Mouse (Mus musculus) hindbrain, embryonic 13.5 days (tissue): ENCODE results near the gene Gprin1. TPM values are rescaled to one million over a fixed set of nuclear protein-coding genes. Genes with fewer than 3 reads are reported as not detected.
A peak's percentile ranks its signal among the peaks of the same experiment; 100 is the strongest.

ENCODE experiments used
- ATAC-seq: fragments of 200-750 bp; cut with Nextera tagmentation; 2 replicates; pipeline ENCODE4 v1.8.0; 2017; ENCODE audit warnings: moderate TSS enrichment; ENCODE audit not compliant: low FRiP score
- H3K27ac ChIP-seq: fragments of 300-500 bp; sonication (generic); 2 replicates; pipeline ENCODE4 v1.5.1; 2015; ENCODE audit warnings: inconsistent platforms, mild to moderate bottlenecking, moderate library complexity
- H3K27me3 ChIP-seq: fragments of 300-500 bp; sonication (generic); 2 replicates; pipeline ENCODE4 v1.6.1; 2015; ENCODE audit warnings: mild to moderate bottlenecking, inconsistent platforms
- H3K36me3 ChIP-seq: fragments of 300-500 bp; sonication (generic); 2 replicates; pipeline ENCODE4 v1.6.1; 2015; ENCODE audit warnings: mild to moderate bottlenecking, inconsistent platforms
- H3K4me1 ChIP-seq: fragments of 300-500 bp; sonication (generic); replicated peaks from 2 replicates; pipeline ENCODE4 v1.6.1; 2015; ENCODE audit warnings: inconsistent platforms
- H3K4me2 ChIP-seq: fragments of 300-500 bp; sonication (generic); 2 replicates; pipeline ENCODE4 v1.6.1; 2015; ENCODE audit warnings: inconsistent platforms, mild to moderate bottlenecking, moderate library complexity
- H3K4me3 ChIP-seq: fragments of 300-500 bp; sonication (generic); 2 replicates; pipeline ENCODE4 v1.5.1; 2015; ENCODE audit warnings: mild to moderate bottlenecking, inconsistent platforms
- H3K9ac ChIP-seq: fragments of 300-500 bp; sonication (generic); 2 replicates; pipeline ENCODE4 v1.6.1; 2015; ENCODE audit warnings: mild to moderate bottlenecking, inconsistent platforms
- H3K9me3 ChIP-seq: fragments of 300-500 bp; sonication (generic); 2 replicates; pipeline ENCODE4 v1.6.1; 2016; ENCODE audit warnings: inconsistent platforms
- WGBS: fragments of 180-500 bp; shearing (Covaris S2); methylation state at CpG from one replicate; pipeline ENCODE4 v1.1.7; 2015; 5-methylcytosine and 5-hydroxymethylcytosine counted together
- polyA plus RNA-seq: library from polyadenylated mRNA; unstranded; fragments of >200 nt; fragmentation: Nextera tagmentation; extraction: Ambion mirVana; gene quantifications from 2 replicates; pipeline ENCODE4 v1.2.1, GENCODE M21; 2015

The Gprin1 gene
- polyA plus RNA-seq, 1 experiment from 2014 or later = 6.9 TPM

DNA sequence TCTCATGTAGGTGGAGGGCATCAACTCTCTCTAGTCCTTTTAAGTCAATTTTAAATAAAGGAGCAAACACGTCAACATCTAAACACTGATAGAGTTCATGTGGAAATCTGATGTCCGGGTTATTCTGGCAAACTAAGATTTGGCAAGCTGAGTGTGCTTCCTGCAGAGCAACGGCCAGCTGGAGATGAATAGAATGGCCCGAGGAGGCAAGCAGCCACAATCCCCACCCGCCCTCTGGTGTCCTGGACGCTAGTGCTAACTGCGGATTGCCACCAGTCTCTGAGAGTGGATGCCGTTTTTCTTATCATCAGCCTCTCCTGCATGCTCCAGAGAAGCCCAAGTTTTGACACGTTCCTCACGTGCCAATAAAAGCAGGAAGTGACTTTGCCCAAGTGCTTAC, 2.8 kb downstream of the Gprin1 start:
- 0 out of 2 replicates have a peak overlapping the region, but pooled peaks have one; percentile 18 for H3K27ac ChIP-seq
- peaks cover 66% of the 10 kb centered on the region for H3K4me1 ChIP-seq
- peak overlapping the region; percentile 77 for H3K4me2 ChIP-seq
- peaks cover 2% of the 10 kb centered on the region; the same call in 1 of the 2 replicates for H3K36me3 ChIP-seq
- peak overlapping the region; percentile 90 for H3K9ac ChIP-seq
- 31% methylated on average over 10 of the region's 10 CpGs for WGBS
- no peak for ATAC-seq
- no peaks in the 10 kb centered on the region for H3K9me3 ChIP-seq
- H3K27me3 ChIP-seq = peaks cover 15% of the 10 kb centered on the region
- peak overlapping the region; percentile 66 for H3K4me3 ChIP-seq

GRCm38 (mm10) chr13:54746110-54746509, 3.6 kb downstream of the Gprin1 start:
- 43% methylated on average over 6 of the region's 6 CpGs for WGBS
- no peak overlapping the region; the same call in 1 of the 2 replicates for H3K4me3 ChIP-seq
- peak overlapping the region; percentile 77 for H3K4me2 ChIP-seq
- ATAC-seq = no peak
- peaks cover 74% of the 10 kb centered on the region for H3K4me1 ChIP-seq
- no peak overlapping the region for H3K27ac ChIP-seq
- no peaks in the 10 kb centered on the region for H3K9me3 ChIP-seq
- peak overlapping the region; percentile 35; the same call in 1 of the 2 replicates for H3K9ac ChIP-seq
- H3K36me3 ChIP-seq = peaks cover 9% of the 10 kb centered on the region
- peaks cover 15% of the 10 kb centered on the region for H3K27me3 ChIP-seq

DNA sequence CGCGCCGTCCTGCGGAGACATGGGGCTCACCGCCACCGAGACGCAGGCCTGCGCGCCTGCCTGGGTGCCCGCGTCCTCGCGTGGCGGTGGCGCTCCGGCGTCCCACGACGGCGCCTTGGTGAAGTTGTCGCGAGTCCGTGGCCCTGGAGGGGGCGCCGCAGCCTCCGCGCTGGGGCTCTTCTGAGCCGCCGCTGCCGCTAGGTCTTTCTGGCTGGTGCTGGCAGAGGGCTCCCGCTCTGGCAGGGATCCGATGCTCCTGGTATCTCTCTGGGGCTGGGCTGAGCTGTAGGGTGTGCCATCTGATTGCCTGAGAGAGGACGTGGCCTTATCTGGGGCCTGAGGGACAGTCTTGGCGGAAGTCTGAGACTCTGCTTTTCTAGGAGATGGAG, 11.5 kb downstream of the Gprin1 start:
- Histone ChIP-seq H3K9me3 (no peaks in the 10 kb centered on the region), H3K36me3 (peaks cover 83% of the 10 kb centered on the region), H3K27ac (no peak overlapping the region), H3K9ac (peak overlapping the region; percentile 60), H3K4me3 (peak overlapping the region; percentile 28), H3K4me1 (peaks cover 33% of the 10 kb centered on the region), H3K4me2 (peak overlapping the region; percentile 45), H3K27me3 (peaks cover 53% of the 10 kb centered on the region)
- WGBS = 7% methylated on average over 34 of the region's 34 CpGs
- ATAC-seq = no peak

GRCm38 (mm10) chr13:54737488-54738212, 12.0 kb downstream of the Gprin1 start:
- peaks cover 53% of the 10 kb centered on the region for H3K27me3 ChIP-seq
- peak overlapping the region; percentile 45 for H3K4me2 ChIP-seq
- H3K4me1 ChIP-seq = peaks cover 27% of the 10 kb centered on the region
- H3K27ac ChIP-seq = no peak overlapping the region
- ATAC-seq = peak; percentile 41; the same call in 1 of the 2 replicates
- H3K4me3 ChIP-seq = peak overlapping the region; percentile 28
- H3K36me3 ChIP-seq = peaks cover 83% of the 10 kb centered on the region
- H3K9ac ChIP-seq = peak overlapping the region; percentile 60
- 3% methylated on average over 51 of the region's 87 CpGs for WGBS
- H3K9me3 ChIP-seq = no peaks in the 10 kb centered on the region

GRCm38 (mm10) chr13:54736931-54737330, 12.7 kb downstream of the Gprin1 start:
- 32% methylated on average over 3 of the region's 3 CpGs for WGBS
- Histone ChIP-seq H3K36me3 (peaks cover 82% of the 10 kb centered on the region), H3K27me3 (peaks cover 53% of the 10 kb centered on the region), H3K9ac (no peak overlapping the region), H3K27ac (no peak overlapping the region), H3K9me3 (no peaks in the 10 kb centered on the region), H3K4me3 (no peak overlapping the region), H3K4me1 (peaks cover 23% of the 10 kb centered on the region), H3K4me2 (no peak overlapping the region)
- no peak for ATAC-seq

- Histone ChIP-seq H3K27ac (no peak overlapping the region), H3K9me3 (no peaks in the 10 kb centered on the region), H3K4me3 (no peak overlapping the region), H3K4me1 (peaks cover 10% of the 10 kb centered on the region), H3K4me2 (no peak overlapping the region), H3K36me3 (no peaks in the 10 kb centered on the region), H3K9ac (no peak overlapping the region), H3K27me3 (0 out of 2 replicates have a peak, but pooled peaks cover 6% of the 10 kb centered on the region)
- 63% methylated on average over 11 of the region's 11 CpGs for WGBS
- no peak for ATAC-seq
Measured at GRCm38 (mm10) chr13:54726131-54726530, 23.5 kb downstream of the Gprin1 start.

DNA sequence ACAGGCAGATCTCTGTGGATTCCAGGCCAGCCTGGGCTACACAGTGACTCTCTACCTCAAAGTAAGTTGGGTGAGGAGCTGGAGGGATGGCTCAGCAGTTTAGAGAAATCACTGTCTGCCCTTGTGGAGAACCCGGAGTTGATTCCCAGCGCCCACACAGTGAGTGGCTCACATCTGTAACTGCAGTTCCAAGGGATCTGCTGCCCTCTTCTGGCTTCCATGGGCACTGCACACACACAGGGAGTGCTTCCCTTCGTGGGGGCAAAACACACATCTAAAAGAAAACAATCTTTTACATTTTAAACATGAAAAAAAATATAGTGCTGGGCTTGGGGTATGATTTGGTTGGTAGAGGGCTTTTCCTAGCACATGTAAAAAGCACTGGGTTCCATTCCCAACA, 26.5 kb downstream of the Gprin1 start:
- Histone ChIP-seq H3K4me3 (no peak overlapping the region), H3K27ac (no peak overlapping the region), H3K4me1 (peaks cover 8% of the 10 kb centered on the region), H3K9me3 (no peaks in the 10 kb centered on the region), H3K36me3 (no peaks in the 10 kb centered on the region), H3K4me2 (no peak overlapping the region), H3K27me3 (peaks cover 6% of the 10 kb centered on the region; the same call in 1 of the 2 replicates), H3K9ac (no peak overlapping the region)
- WGBS = 92% methylated on average over 3 of the region's 3 CpGs
- ATAC-seq = no peak

- Histone ChIP-seq H3K4me1 (peaks cover 7% of the 10 kb centered on the region), H3K4me3 (no peak overlapping the region), H3K27me3 (peaks cover 11% of the 10 kb centered on the region), H3K36me3 (no peaks in the 10 kb centered on the region), H3K9me3 (no peaks in the 10 kb centered on the region), H3K4me2 (no peak overlapping the region), H3K9ac (no peak overlapping the region), H3K27ac (no peak overlapping the region)
- ATAC-seq = peak; percentile 47; the same call in 1 of the 2 replicates
- 0% methylated on average over 5 of the region's 5 CpGs for WGBS
Measured at GRCm38 (mm10) chr13:54716916-54717315, 32.8 kb downstream of the Gprin1 start.

DNA sequence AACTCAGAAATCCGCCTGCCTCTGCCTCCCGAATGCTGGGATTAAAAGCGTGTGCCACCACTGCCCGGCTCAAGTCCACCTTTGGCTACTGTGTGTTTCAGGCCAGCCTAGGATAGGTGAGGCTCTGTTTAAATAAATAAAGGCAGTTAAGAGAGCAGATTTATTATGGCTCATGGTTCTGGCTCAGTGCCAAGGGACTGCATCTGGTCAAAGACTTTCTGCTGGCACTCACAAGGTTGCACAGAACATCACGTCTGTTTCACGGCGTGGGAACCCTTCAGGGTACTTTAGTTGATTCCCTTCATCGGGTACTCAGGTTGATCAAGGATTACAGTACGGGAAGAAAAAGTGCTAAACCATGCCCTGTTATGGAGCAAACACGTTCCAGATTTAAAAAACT, 34.7 kb downstream of the Gprin1 start:
- peaks cover 7% of the 10 kb centered on the region for H3K4me1 ChIP-seq
- no peak overlapping the region for H3K4me3 ChIP-seq
- WGBS = 77% methylated on average over 10 of the region's 10 CpGs
- no peak overlapping the region for H3K9ac ChIP-seq
- H3K27me3 ChIP-seq = peaks cover 8% of the 10 kb centered on the region
- no peak overlapping the region for H3K27ac ChIP-seq
- no peak for ATAC-seq
- H3K9me3 ChIP-seq = no peaks in the 10 kb centered on the region
- H3K36me3 ChIP-seq = no peaks in the 10 kb centered on the region
- no peak overlapping the region for H3K4me2 ChIP-seq

DNA sequence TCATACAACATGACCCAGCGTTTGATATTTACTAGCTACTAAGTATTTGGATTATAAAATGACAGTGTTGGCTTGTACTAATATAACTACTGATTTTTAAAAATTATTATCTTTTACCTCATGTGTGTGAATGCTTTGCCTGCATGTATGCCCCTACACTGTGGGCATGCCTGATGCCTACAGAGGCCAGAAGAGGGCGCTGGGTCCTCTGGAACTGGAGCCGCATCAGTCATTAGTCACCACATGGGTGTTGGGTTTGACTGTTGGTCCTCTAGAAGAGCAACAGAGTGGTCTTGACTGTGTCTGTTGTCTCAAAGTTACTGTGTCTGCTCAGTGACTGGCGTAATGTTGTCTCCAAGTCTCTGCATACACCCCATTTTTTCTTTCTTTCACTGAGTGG, 35.3 kb downstream of the Gprin1 start:
- 38% methylated on average over 4 of the region's 4 CpGs for WGBS
- no peaks in the 10 kb centered on the region for H3K36me3 ChIP-seq
- no peak overlapping the region for H3K4me2 ChIP-seq
- peaks cover 7% of the 10 kb centered on the region for H3K4me1 ChIP-seq
- H3K9me3 ChIP-seq = no peaks in the 10 kb centered on the region
- H3K27ac ChIP-seq = no peak overlapping the region
- peaks cover 8% of the 10 kb centered on the region for H3K27me3 ChIP-seq
- ATAC-seq = no peak
- no peak overlapping the region for H3K4me3 ChIP-seq
- no peak overlapping the region for H3K9ac ChIP-seq

GRCm38 (mm10) chr13:54710866-54711265, 38.8 kb downstream of the Gprin1 start:
- Histone ChIP-seq H3K4me3 (no peak overlapping the region), H3K36me3 (no peaks in the 10 kb centered on the region), H3K27me3 (peaks cover 1% of the 10 kb centered on the region; the same call in 1 of the 2 replicates), H3K9ac (no peak overlapping the region), H3K4me1 (no peaks in the 10 kb centered on the region), H3K4me2 (no peak overlapping the region), H3K27ac (no peak overlapping the region), H3K9me3 (no peaks in the 10 kb centered on the region)
- WGBS = 86% methylated on average over 3 of the region's 3 CpGs
- no peak for ATAC-seq

DNA sequence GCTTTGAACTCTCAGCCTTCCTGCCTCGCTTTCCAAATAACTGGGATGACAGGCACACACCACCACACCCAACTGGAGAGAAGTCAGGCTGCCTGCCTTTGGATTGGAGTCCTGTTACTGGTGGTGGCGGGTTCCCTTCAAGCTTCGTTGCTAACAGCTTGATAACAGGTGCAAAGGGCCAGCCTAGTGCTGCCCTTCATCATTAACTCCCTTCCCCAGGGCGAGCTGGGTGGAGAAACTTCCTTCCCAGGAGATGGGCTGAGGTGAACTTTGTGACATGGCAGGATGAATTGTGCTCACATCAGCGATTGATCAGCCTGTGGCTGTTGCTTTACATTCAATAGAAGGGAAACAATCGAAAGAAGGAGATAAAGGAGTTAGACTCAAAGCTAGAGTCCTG, 44.8 kb downstream of the Gprin1 start:
- no peaks in the 10 kb centered on the region for H3K4me1 ChIP-seq
- no peaks in the 10 kb centered on the region for H3K36me3 ChIP-seq
- 0 out of 2 replicates have a peak, but pooled peaks cover 5% of the 10 kb centered on the region for H3K27me3 ChIP-seq
- no peak overlapping the region for H3K4me2 ChIP-seq
- no peak overlapping the region for H3K27ac ChIP-seq
- WGBS = 58% methylated on average over 6 of the region's 6 CpGs
- no peak for ATAC-seq
- H3K4me3 ChIP-seq = no peak overlapping the region
- H3K9me3 ChIP-seq = no peaks in the 10 kb centered on the region
- no peak overlapping the region for H3K9ac ChIP-seq

DNA sequence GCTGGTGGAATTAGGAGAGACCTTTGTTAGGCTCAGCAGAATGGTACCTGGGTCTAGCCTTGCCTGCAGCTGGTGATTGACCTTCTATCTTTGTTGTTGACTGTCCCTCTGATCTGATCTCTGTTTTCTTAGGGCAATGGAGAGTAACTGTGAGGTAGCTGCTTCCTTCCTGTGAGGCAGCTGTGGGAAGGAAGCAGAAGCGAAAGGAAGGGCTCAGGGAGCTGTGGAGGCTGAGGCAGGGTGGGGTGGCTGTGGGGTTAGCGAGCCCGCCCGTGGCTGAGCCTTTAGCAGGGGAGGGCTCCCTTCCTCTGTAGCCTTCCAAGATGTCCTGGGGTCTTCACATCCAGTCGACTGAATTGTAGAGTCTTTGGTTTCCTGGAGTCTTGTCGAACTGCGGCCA, 47.2 kb downstream of the Gprin1 start:
- ATAC-seq = no peak

More for the DNA sequence above, 47.2 kb downstream of the Gprin1 start:
- WGBS = 44% methylated on average over 7 of the region's 7 CpGs
- no peak overlapping the region for H3K4me2 ChIP-seq
- no peaks in the 10 kb centered on the region for H3K4me1 ChIP-seq
- no peak overlapping the region for H3K4me3 ChIP-seq
- H3K36me3 ChIP-seq = no peaks in the 10 kb centered on the region
- H3K27ac ChIP-seq = no peak overlapping the region
- H3K27me3 ChIP-seq = 0 out of 2 replicates have a peak, but pooled peaks cover 5% of the 10 kb centered on the region
- no peak overlapping the region for H3K9ac ChIP-seq
- H3K9me3 ChIP-seq = no peaks in the 10 kb centered on the region
